Mouse (Mus musculus): ENCODE measurements around the gene Prmt3. TPM values are rescaled to one million over a fixed set of nuclear protein-coding genes. Genes with fewer than 3 reads are reported as not detected.

Gene Prmt3
- total and polyA plus RNA-seq, 3 experiments: 62.5 to 73.9 (median 63.7) TPM

DNA sequence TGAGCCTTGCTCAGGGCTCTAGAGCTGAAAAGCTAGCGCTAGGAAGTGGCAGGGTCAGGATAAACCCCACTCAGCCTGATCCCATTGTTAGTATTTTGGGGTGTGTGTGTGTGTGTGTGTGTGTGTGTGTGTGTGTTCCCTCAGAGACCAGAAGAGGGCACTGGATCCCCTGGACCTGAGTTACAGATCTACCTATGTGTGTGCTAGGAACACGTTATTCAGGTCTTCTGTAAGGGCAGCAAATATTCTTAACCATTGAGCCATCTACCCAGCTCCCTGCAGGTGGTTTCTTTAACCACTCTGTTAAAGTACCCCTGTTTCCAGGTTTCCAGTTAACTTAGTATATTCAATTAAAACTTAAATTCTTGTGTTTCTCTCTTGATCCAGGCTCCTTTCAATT lies 3.8 kb upstream of the Prmt3 start:
- Histone ChIP-seq H3K9me3 (replicated peaks; ENCODE audit: insufficient read depth, low read length) (no peaks in the 10 kb centered on the region), H3K79me2 (ENCODE audit: control insufficient read depth, insufficient read depth, low read length, poor library complexity) (peaks cover 8% of the 10 kb centered on the region), H3K4me3 (ENCODE audit: control insufficient read depth in 1 of 2, insufficient read depth in 1 of 2, low read depth in 2 of 2, low read length in 2 of 2) (no peak overlapping the region), H3K27me3 (ENCODE audit: control insufficient read depth in 1 of 2, insufficient read depth in 2 of 2, low read length in 2 of 2) (no peaks in the 10 kb centered on the region), H3K27ac (ENCODE audit: control insufficient read depth, low read depth, low read length) (no peak overlapping the region), H3K36me3 (ENCODE audit: control insufficient read depth in 1 of 2, insufficient read depth in 2 of 2, low read length in 2 of 2) (peaks cover 18 to 19% of the 10 kb centered on the region in 2 experiments), H3K9ac (ENCODE audit: control insufficient read depth, low read depth, low read length, poor library complexity, severe bottlenecking) (no peak overlapping the region), H3K4me1 (ENCODE audit: control insufficient read depth in 1 of 2, insufficient read depth in 2 of 2, low read length in 2 of 2) (peaks cover 7 to 23% of the 10 kb centered on the region in 2 experiments)
- DNase-seq (ENCODE audit: low read depth, low spot score): no peak
- TF ChIP-seq USF2 (IDR thresholded peaks at IDR 0.05; ENCODE audit: borderline replicate concordance in 1 of 2, insufficient read depth in 1 of 2, low read depth in 1 of 2, low read length in 2 of 2) (no peak), ZMIZ1 (IDR thresholded peaks at IDR 0.05; ENCODE audit: low read depth, low read length) (no peak), TCF12 (IDR thresholded peaks at IDR 0.05; ENCODE audit: low read depth, low read length) (no peak), RCOR1 (IDR thresholded peaks at IDR 0.05; ENCODE audit: low read depth, low read length) (no peak), ELF1 (IDR thresholded peaks at IDR 0.05; ENCODE audit: low read depth, low read length) (no peak), JUND (IDR thresholded peaks at IDR 0.05; ENCODE audit: low read depth, low read length) (no peak), TBP (IDR thresholded peaks at IDR 0.05; ENCODE audit: low read depth, low read length) (no peak), ZC3H11A (IDR thresholded peaks at IDR 0.05; ENCODE audit: low read depth, low read length) (no peak), GABPA (IDR thresholded peaks at IDR 0.05; ENCODE audit: low read depth, low read length) (no peak), SIN3A (IDR thresholded peaks at IDR 0.05; ENCODE audit: low read length) (no peak), NELFE (IDR thresholded peaks at IDR 0.05; ENCODE audit: low read depth, low read length) (no peak), MYC (IDR thresholded peaks at IDR 0.05; ENCODE audit: low read depth, low read length) (no peak)

GRCm38 (mm10) chr7:49777585-49777984 lies 561 bp upstream of the Prmt3 start:
- Histone ChIP-seq H3K4me3 (ENCODE audit: control insufficient read depth in 1 of 2, insufficient read depth in 1 of 2, low read depth in 2 of 2, low read length in 2 of 2) (no peak overlapping the region), H3K36me3 (ENCODE audit: control insufficient read depth in 1 of 2, insufficient read depth in 2 of 2, low read length in 2 of 2) (peaks cover 11 to 30% of the 10 kb centered on the region in 2 experiments), H3K27me3 (ENCODE audit: control insufficient read depth in 1 of 2, insufficient read depth in 2 of 2, low read length in 2 of 2) (no peaks in the 10 kb centered on the region), H3K27ac (ENCODE audit: control insufficient read depth, low read depth, low read length) (peak overlapping the region; percentile 79), H3K79me2 (ENCODE audit: control insufficient read depth, insufficient read depth, low read length, poor library complexity) (peaks cover 14% of the 10 kb centered on the region), H3K9ac (ENCODE audit: control insufficient read depth, low read depth, low read length, poor library complexity, severe bottlenecking) (peak overlapping the region; percentile 51), H3K4me1 (ENCODE audit: control insufficient read depth in 1 of 2, insufficient read depth in 2 of 2, low read length in 2 of 2) (peaks cover 13 to 34% of the 10 kb centered on the region in 2 experiments), H3K9me3 (replicated peaks; ENCODE audit: insufficient read depth, low read length) (no peaks in the 10 kb centered on the region)
- TF ChIP-seq SIN3A (IDR thresholded peaks at IDR 0.05; ENCODE audit: low read length) (peak; percentile 32; the same call in 1 of the 2 replicates), MAZ (IDR thresholded peaks at IDR 0.05; ENCODE audit: low read depth, low read length) (no peak), BHLHE40 (IDR thresholded peaks at IDR 0.05; ENCODE audit: borderline replicate concordance, low read depth, low read length) (no peak), POLR2AphosphoS2 (IDR thresholded peaks at IDR 0.05; ENCODE audit: low read length) (peak; percentile 34; the same call in 1 of the 2 replicates), MAX (IDR thresholded peaks at IDR 0.05; ENCODE audit: low read length) (peak; percentile 40), POLR2A (IDR thresholded peaks at IDR 0.05; ENCODE audit: control insufficient read depth in 1 of 2, insufficient read depth in 1 of 2, low read depth in 1 of 2, low read length in 2 of 2, poor library complexity in 1 of 2) (no peak)
- peak; percentile 73 for DNase-seq (ENCODE audit: low read depth, low spot score)
